Mouse (Mus musculus) CH12.LX (cell line): ENCODE measurements at regions not wholly inside any gene's neighbourhood (a gene's known extent, or its start where the extent isn't known, plus 50 kb on each side); places are given as distances from the start of the nearest gene placed in this dataset.

Experiments
- DNase-seq: peaks from one replicate; pipeline ENCODE4 v3.0.0-alpha.2; 2013; ENCODE audit errors: extremely low read depth
- H3K27ac ChIP-seq: 2 replicates; pipeline ENCODE4 v1.5.1; 2012; ENCODE audit warnings: low read depth, mild to moderate bottlenecking, control low read depth, moderate library complexity; ENCODE audit not compliant: insufficient read depth
- H3K27me3 ChIP-seq: replicated peaks from 2 replicates; pipeline ENCODE3; 2012; ENCODE audit warnings: inconsistent platforms
- H3K36me3 ChIP-seq, 2 experiments: replicated peaks in 1 of 2; 2 replicates each; pipeline versions ENCODE3 to v1.6.1; 2012; ENCODE audit warnings: inconsistent platforms in 1 of 2, low read length in 1 of 2, mild to moderate bottlenecking in 1 of 2, mixed read lengths in 1 of 2, moderate library complexity in 1 of 2; ENCODE audit not compliant: control insufficient read depth in 1 of 2, insufficient read depth in 1 of 2
- H3K4me1 ChIP-seq, 2 experiments: 2 replicates each; pipeline ENCODE4 v1.6.1; 2012; ENCODE audit warnings: inconsistent platforms in 1 of 2, moderate library complexity in 1 of 2; ENCODE audit not compliant: insufficient read depth in 2 of 2, control insufficient read depth in 1 of 2
- H3K4me2 ChIP-seq: 2 replicates; pipeline ENCODE4 v1.6.1; 2012; ENCODE audit warnings: low read depth, mild to moderate bottlenecking, control low read depth; ENCODE audit not compliant: poor library complexity, insufficient read depth, severe bottlenecking
- H3K4me3 ChIP-seq, 3 experiments: fragments of 150-350 bp in 1 of 3; sonication (generic) in 1 of 3; replicated peaks in 1 of 3; 2 replicates each; pipeline versions ENCODE3 to v1.5.1; 2011 to 2012; ENCODE audit warnings: low read depth in 2 of 3, low read length in 2 of 3, mild to moderate bottlenecking in 2 of 3, moderate library complexity in 2 of 3, control low read depth in 1 of 3, improper control_type of control experiment in 1 of 3, inconsistent platforms in 1 of 3, mixed read lengths in 1 of 3; ENCODE audit not compliant: poor library complexity in 1 of 3
- H3K79me2 ChIP-seq: replicated peaks from 2 replicates; pipeline ENCODE4 v1.6.1; 2012; ENCODE audit warnings: mild to moderate bottlenecking, moderate library complexity; ENCODE audit not compliant: control insufficient read depth, poor library complexity, insufficient read depth, severe bottlenecking; ENCODE audit errors: extremely low read depth
- H3K9ac ChIP-seq: 2 replicates; pipeline ENCODE4 v1.6.1; 2012; ENCODE audit warnings: low read depth, mild to moderate bottlenecking, control low read depth, moderate library complexity; ENCODE audit not compliant: insufficient read depth
- H3K9me3 ChIP-seq: replicated peaks from 2 replicates; pipeline ENCODE3; 2012; ENCODE audit warnings: low read length, inconsistent platforms, mixed read lengths
- BHLHE40 ChIP-seq: IDR thresholded peaks from 2 replicates; pipeline ENCODE4 v1.6.1; 2011; ENCODE audit warnings: mild to moderate bottlenecking, low read depth, low read length, improper control_type of control experiment
- CHD1 ChIP-seq: IDR thresholded peaks from 2 replicates; pipeline ENCODE4 v1.6.1; 2012; ENCODE audit warnings: low read depth, low read length, improper control_type of control experiment, inconsistent platforms
- CTCF ChIP-seq, 2 experiments: IDR thresholded peaks in 1 of 2; conservative IDR thresholded peaks in 1 of 2; 2 replicates each; pipeline ENCODE4 v1.5.1; 2011 to 2012; ENCODE audit warnings: low read depth in 2 of 2, low read length in 2 of 2, improper control_type of control experiment in 1 of 2, inconsistent platforms in 1 of 2, mild to moderate bottlenecking in 1 of 2, moderate library complexity in 1 of 2
- E2F4 ChIP-seq: IDR thresholded peaks from 2 replicates; pipeline ENCODE4 v1.6.1; 2011; ENCODE audit warnings: low read depth, low read length, improper control_type of control experiment; ENCODE audit not compliant: insufficient replicate concordance
- IRF4 ChIP-seq: IDR thresholded peaks from 2 replicates; pipeline ENCODE4 v1.6.1; 2014; ENCODE audit warnings: low read depth, mild to moderate bottlenecking, inconsistent platforms, low read length, improper control_type of control experiment
- KAT2A ChIP-seq: IDR thresholded peaks from 2 replicates; pipeline ENCODE4 v1.6.1; 2012; ENCODE audit warnings: low read length, improper control_type of control experiment, inconsistent platforms; ENCODE audit not compliant: insufficient replicate concordance
- MAFK ChIP-seq: IDR thresholded peaks from 2 replicates; pipeline ENCODE4 v1.6.1; 2011; ENCODE audit warnings: low read length, improper control_type of control experiment; ENCODE audit not compliant: insufficient replicate concordance
- MAX ChIP-seq: IDR thresholded peaks from 2 replicates; pipeline ENCODE4 v1.6.1; 2011; ENCODE audit warnings: low read length, improper control_type of control experiment
- MAZ ChIP-seq: IDR thresholded peaks from 2 replicates; pipeline ENCODE4 v1.6.1; 2012; ENCODE audit warnings: low read depth, mild to moderate bottlenecking, inconsistent platforms, low read length, improper control_type of control experiment, moderate library complexity
- MEF2A ChIP-seq: IDR thresholded peaks from 2 replicates; pipeline ENCODE4 v1.6.1; 2014; ENCODE audit warnings: low read depth, mild to moderate bottlenecking, inconsistent platforms, low read length, improper control_type of control experiment, borderline replicate concordance
- POLR2AphosphoS2 ChIP-seq: IDR thresholded peaks from 2 replicates; pipeline ENCODE4 v1.6.1; 2011; ENCODE audit warnings: low read depth, low read length, improper control_type of control experiment
- SMC3 ChIP-seq: IDR thresholded peaks from 2 replicates; pipeline ENCODE4 v1.6.1; 2011; ENCODE audit warnings: low read depth, low read length, improper control_type of control experiment
- TBP ChIP-seq: conservative IDR thresholded peaks from 2 replicates; pipeline ENCODE4 v1.6.1; 2011; ENCODE audit warnings: low read depth, low read length, improper control_type of control experiment
- TCF12 ChIP-seq: IDR thresholded peaks from 2 replicates; pipeline ENCODE4 v1.6.1; 2014; ENCODE audit warnings: low read depth, mild to moderate bottlenecking, inconsistent platforms, low read length, improper control_type of control experiment
- UBTF ChIP-seq: IDR thresholded peaks from 2 replicates; pipeline ENCODE4 v1.6.1; 2012; ENCODE audit warnings: low read depth, mild to moderate bottlenecking, inconsistent platforms, low read length, improper control_type of control experiment, moderate library complexity
- ZMIZ1 ChIP-seq: IDR thresholded peaks from 2 replicates; pipeline ENCODE4 v1.6.1; 2012; ENCODE audit warnings: low read depth, mild to moderate bottlenecking, inconsistent platforms, low read length, improper control_type of control experiment
- ZNF384 ChIP-seq: IDR thresholded peaks from 2 replicates; pipeline ENCODE4 v1.6.1; 2012; ENCODE audit warnings: low read depth, low read length, improper control_type of control experiment, inconsistent platforms
- dilution Hi-C: fragments of 300-500 bp; cut with MboI; formaldehyde crosslinking; loops from 2 replicates; pipeline ENCODE4 v1.14.3; 2020; ENCODE audit warnings: low sequenced_read_pairs; ENCODE audit not compliant: extremely low pct_unique_long_range_greater_than_20kb, extremely low pct_ligation_motif_present
- in situ Hi-C: fragments of 300-500 bp; cut with MboI; formaldehyde crosslinking; loops from 3 replicates; pipeline ENCODE4 v1.14.3; 2019; ENCODE audit warnings: low sequenced_read_pairs, low pct_ligation_motif_present, low pct_unique_long_range_greater_than_20kb, mixed read lengths

DNA sequence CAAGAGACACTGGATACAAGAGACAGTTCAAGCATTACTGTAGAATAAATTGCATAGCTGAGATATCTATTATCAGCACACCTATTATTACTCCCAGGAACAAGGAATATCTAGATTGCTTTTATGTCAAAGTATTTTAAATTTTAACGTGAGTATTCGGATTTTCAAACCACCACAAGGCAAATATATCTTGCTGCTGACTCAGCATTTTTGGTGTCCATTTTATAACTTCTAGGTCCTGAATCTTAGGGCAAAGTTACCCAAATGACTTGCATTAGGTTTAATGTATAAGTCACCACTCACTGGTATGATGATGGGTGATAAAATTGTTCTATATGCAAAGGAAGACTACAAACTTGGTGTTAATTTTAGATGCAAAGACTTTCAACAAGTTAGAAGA is 501.7 kb downstream of the Nup35 start:
- Histone ChIP-seq H3K4me1 (no peaks in the 10 kb centered on the region), H3K9ac (no peak overlapping the region), H3K4me2 (no peak overlapping the region), H3K27me3 (no peaks in the 10 kb centered on the region), H3K4me3 (no peak overlapping the region), H3K79me2 (no peaks in the 10 kb centered on the region), H3K27ac (no peak overlapping the region), H3K9me3 (peaks cover 20% of the 10 kb centered on the region), H3K36me3 (no peaks in the 10 kb centered on the region)
- in situ Hi-C loops (no loop called here), dilution Hi-C loops (no loop called here)
- TF ChIP-seq MAFK (peak; percentile 97), MAZ (no peak)
- DNase-seq: no peak

DNA sequence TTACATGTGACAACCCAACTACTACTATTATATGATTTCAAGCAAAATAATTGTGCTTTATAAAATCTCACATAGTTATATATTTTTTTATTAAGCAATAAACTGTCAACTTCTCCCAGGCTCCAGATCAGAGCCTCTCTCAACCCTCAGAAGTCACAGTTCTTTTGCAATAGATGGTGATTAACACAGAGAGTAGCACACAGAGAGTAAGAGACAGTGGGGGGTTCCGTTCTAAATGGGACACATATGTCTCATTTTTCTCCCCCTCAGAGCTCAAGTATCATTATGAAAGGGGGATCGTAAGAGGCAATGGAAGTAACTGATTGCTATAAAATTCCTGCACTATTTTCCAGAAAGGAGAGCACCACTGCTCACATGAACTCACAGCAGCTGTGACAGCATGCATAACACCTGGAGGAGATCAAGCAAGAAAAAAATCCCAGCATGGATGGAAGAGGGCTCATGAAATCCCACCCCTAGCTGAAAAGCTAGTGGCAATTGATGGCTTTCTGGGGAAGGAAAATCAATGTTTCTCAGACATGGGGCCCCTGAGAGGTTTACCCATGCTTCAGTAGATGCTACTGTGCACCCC is 503.5 kb downstream of the Nup35 start:
- H3K4me2 ChIP-seq: no peak overlapping the region
- H3K4me1 ChIP-seq: no peaks in the 10 kb centered on the region
- peaks cover 15% of the 10 kb centered on the region for H3K9me3 ChIP-seq
- TF ChIP-seq MEF2A (no peak), E2F4 (no peak), ZMIZ1 (no peak), MAZ (no peak), MAX (no peak), TCF12 (no peak), CHD1 (no peak)
- in situ Hi-C loops: no loop called here
- H3K4me3 ChIP-seq: no peak overlapping the region
- H3K9ac ChIP-seq: no peak overlapping the region
- no peak overlapping the region for H3K27ac ChIP-seq
- H3K27me3 ChIP-seq: no peaks in the 10 kb centered on the region
- dilution Hi-C loops: no loop called here
- H3K79me2 ChIP-seq: no peaks in the 10 kb centered on the region
- DNase-seq: no peak
- no peaks in the 10 kb centered on the region for H3K36me3 ChIP-seq

DNA sequence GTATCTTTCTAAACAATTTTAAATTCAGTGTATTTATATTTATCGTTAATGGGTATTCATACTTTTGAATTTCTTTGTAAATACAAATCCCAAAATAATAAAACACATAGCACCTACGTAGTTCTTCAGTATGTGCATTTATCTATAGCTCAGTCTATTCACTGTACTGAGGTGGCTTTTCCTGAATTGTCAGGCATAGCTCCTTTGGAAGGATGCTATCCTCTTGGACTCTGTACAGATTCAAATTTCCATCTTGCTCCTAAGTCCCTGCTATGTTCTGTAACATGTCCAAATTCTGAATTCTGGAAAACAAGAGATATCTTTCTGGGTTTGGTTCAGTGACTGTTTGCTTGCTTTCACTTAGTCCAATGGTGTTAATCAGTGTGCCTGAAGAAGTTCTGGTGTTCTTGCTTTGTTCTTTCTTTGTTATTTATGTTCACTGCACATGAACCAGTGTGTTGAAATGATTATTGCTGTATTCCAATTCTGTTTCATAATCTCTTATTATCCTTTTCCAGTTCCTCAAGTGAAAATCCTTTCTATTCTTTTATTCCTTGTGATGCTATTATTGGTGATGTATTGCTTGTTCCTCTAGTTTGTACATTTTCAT is 519.5 kb downstream of the Nup35 start:
- H3K4me1 ChIP-seq: no peaks in the 10 kb centered on the region
- no peak for DNase-seq
- H3K27me3 ChIP-seq: no peaks in the 10 kb centered on the region
- peaks cover 17% of the 10 kb centered on the region for H3K9me3 ChIP-seq
- no peak overlapping the region for H3K4me2 ChIP-seq
- no peak overlapping the region for H3K9ac ChIP-seq
- H3K79me2 ChIP-seq: no peaks in the 10 kb centered on the region
- H3K36me3 ChIP-seq: no peaks in the 10 kb centered on the region
- in situ Hi-C loops (no loop called here), dilution Hi-C loops (no loop called here)
- no peak for TF ChIP-seq CTCF (conservative IDR thresholded peaks at IDR 0.05 in 1 of 2, IDR thresholded peaks at IDR 0.05 in 1 of 2; ENCODE audit: low read depth in 2 of 2, low read length in 2 of 2)
- no peak for TF ChIP-seq UBTF
- TF ChIP-seq SMC3: no peak
- TF ChIP-seq MAX: no peak
- no peak for TF ChIP-seq MAZ
- TF ChIP-seq IRF4: no peak
- TF ChIP-seq KAT2A: no peak
- TF ChIP-seq ZNF384: no peak
- TF ChIP-seq E2F4: no peak
- no peak for TF ChIP-seq POLR2AphosphoS2
- TF ChIP-seq CHD1: no peak
- no peak for TF ChIP-seq TBP
- no peak for TF ChIP-seq BHLHE40
- no peak overlapping the region for H3K4me3 ChIP-seq
- no peak overlapping the region for H3K27ac ChIP-seq
